Mouse (Mus musculus) forebrain, embryonic 15.5 days (tissue): Measurements from ENCODE around the gene Ubl4b. TPM values are rescaled to one million over a fixed set of nuclear protein-coding genes. Genes with fewer than 3 reads are reported as not detected.

ENCODE experiments used
- ATAC-seq: fragments of 200-750 bp; cut with Nextera tagmentation; replicated peaks from 2 replicates; pipeline ENCODE4 v1.8.0; 2017; ENCODE audit warnings: mild to moderate bottlenecking, moderate TSS enrichment, moderate library complexity
- H3K27ac ChIP-seq: fragments of 300-500 bp; sonication (generic); replicated peaks from 2 replicates; pipeline ENCODE4 v1.5.1; 2015; ENCODE audit warnings: mild to moderate bottlenecking, inconsistent platforms
- H3K27me3 ChIP-seq: fragments of 300-500 bp; sonication (generic); 2 replicates; pipeline ENCODE4 v1.6.1; 2015; ENCODE audit warnings: inconsistent platforms
- H3K36me3 ChIP-seq: fragments of 300-500 bp; sonication (generic); 2 replicates; pipeline ENCODE4 v1.6.1; 2015; ENCODE audit warnings: mild to moderate bottlenecking, inconsistent platforms
- H3K4me1 ChIP-seq: fragments of 300-500 bp; sonication (generic); 2 replicates; pipeline ENCODE4 v1.6.1; 2015; ENCODE audit warnings: inconsistent platforms
- H3K4me2 ChIP-seq: fragments of 300-500 bp; sonication (generic); replicated peaks from 2 replicates; pipeline ENCODE4 v1.6.1; 2015; ENCODE audit warnings: mild to moderate bottlenecking, inconsistent platforms
- H3K4me3 ChIP-seq: fragments of 300-500 bp; sonication (generic); 2 replicates; pipeline ENCODE4 v1.5.1; 2015; ENCODE audit warnings: mild to moderate bottlenecking, inconsistent platforms
- H3K9ac ChIP-seq: fragments of 300-500 bp; sonication (generic); replicated peaks from 2 replicates; pipeline ENCODE4 v1.6.1; 2015; ENCODE audit warnings: mild to moderate bottlenecking, inconsistent platforms
- H3K9me3 ChIP-seq: fragments of 300-500 bp; sonication (generic); 2 replicates; pipeline ENCODE4 v1.6.1; 2016; ENCODE audit warnings: inconsistent platforms
- WGBS: fragments of 180-500 bp; shearing (Covaris S2); methylation state at CpG from one replicate; pipeline ENCODE4 v1.1.7; 2015; ENCODE audit warnings: mixed read lengths; 5-methylcytosine and 5-hydroxymethylcytosine counted together
- polyA plus RNA-seq: library from polyadenylated mRNA; unstranded; fragments of >200 nt; fragmentation: Nextera tagmentation; extraction: Ambion mirVana; gene quantifications from 2 replicates; pipeline ENCODE4 v1.2.1, GENCODE M21; 2015

The Ubl4b gene
- polyA plus RNA-seq, 1 experiment from 2014 or later: not detected

DNA sequence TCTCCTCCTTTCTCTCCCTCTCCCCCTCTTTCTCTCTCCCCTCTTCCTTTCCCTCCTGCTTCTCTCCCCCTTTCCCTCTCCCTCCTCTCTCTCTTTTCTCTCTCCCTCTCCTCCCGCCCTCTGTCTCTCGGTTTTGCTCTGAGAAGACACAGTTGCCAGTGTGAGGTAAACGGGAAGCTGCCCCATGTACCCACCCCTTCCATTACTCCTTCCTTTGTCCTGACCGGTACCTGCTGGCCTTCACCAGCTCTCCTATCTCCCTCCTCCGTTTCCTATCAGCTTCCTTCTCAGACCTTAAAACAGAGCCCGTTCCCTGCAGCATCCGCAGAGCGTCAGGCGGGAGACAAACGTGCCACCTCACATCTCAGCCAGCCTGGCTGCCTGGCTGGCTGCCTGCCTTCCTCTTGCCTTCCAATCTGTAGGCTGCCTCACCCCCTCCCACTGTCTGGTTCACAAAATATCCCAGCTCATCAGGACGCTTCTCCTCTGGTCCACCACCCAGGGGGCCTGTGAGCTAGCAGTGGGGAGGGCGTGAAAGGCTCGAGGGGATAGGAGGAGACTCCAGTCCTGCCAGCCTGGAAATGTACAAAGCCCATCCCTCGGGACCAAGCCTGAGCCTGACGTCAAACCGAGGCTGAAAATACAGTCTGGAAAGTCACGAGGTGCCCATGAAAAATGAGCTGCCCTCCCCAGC is 17.9 kb downstream of the Ubl4b start:
- H3K4me1 ChIP-seq: peaks cover 24% of the 10 kb centered on the region
- ATAC-seq: peak; percentile 91
- H3K27me3 ChIP-seq: no peaks in the 10 kb centered on the region
- no peaks in the 10 kb centered on the region for H3K36me3 ChIP-seq
- no peaks in the 10 kb centered on the region for H3K9me3 ChIP-seq
- H3K4me2 ChIP-seq: peak overlapping the region; percentile 53
- H3K4me3 ChIP-seq: peak overlapping the region; percentile 30
- peak overlapping the region; percentile 54 for H3K9ac ChIP-seq
- 1% methylated on average over 17 of the region's 17 CpGs for WGBS
- H3K27ac ChIP-seq: peak overlapping the region; percentile 97

GRCm38 (mm10) chr3:107534951-107535350 is 19.9 kb downstream of the Ubl4b start:
- Histone ChIP-seq H3K4me1 (peaks cover 25% of the 10 kb centered on the region), H3K4me3 (no peak overlapping the region), H3K27ac (no peak overlapping the region), H3K27me3 (no peaks in the 10 kb centered on the region), H3K36me3 (no peaks in the 10 kb centered on the region), H3K9ac (no peak overlapping the region), H3K9me3 (no peaks in the 10 kb centered on the region), H3K4me2 (no peak overlapping the region)
- 86% methylated on average over 7 of the region's 7 CpGs for WGBS
- no peak for ATAC-seq

DNA sequence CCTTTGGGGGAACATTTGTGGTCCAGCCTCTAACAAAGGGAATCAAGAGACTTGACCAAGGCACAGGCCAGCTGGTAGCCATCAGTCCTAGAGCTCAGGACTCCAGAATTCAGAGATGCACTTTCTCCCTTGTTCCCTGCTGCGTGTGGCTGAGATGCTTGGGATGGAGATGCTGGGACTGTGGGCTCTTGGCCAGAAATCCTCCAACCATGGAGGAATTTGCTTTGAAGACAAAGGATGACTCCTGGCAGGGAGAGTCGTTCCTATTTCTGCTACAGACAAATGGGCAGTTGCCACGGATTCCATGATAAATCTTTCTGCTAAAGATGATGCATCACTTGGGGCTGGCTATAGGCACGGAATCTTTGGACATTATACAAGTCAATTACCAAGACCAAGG is 21.3 kb downstream of the Ubl4b start:
- H3K27ac ChIP-seq: no peak overlapping the region
- WGBS: 46% methylated on average over 4 of the region's 4 CpGs
- H3K36me3 ChIP-seq: no peaks in the 10 kb centered on the region
- H3K4me3 ChIP-seq: no peak overlapping the region
- H3K4me2 ChIP-seq: no peak overlapping the region
- H3K9me3 ChIP-seq: no peaks in the 10 kb centered on the region
- H3K9ac ChIP-seq: no peak overlapping the region
- peaks cover 38% of the 10 kb centered on the region for H3K4me1 ChIP-seq
- no peaks in the 10 kb centered on the region for H3K27me3 ChIP-seq
- ATAC-seq: no peak

GRCm38 (mm10) chr3:107530581-107530980 is 24.3 kb downstream of the Ubl4b start:
- no peak for ATAC-seq
- WGBS: 91% methylated on average over 5 of the region's 5 CpGs

DNA sequence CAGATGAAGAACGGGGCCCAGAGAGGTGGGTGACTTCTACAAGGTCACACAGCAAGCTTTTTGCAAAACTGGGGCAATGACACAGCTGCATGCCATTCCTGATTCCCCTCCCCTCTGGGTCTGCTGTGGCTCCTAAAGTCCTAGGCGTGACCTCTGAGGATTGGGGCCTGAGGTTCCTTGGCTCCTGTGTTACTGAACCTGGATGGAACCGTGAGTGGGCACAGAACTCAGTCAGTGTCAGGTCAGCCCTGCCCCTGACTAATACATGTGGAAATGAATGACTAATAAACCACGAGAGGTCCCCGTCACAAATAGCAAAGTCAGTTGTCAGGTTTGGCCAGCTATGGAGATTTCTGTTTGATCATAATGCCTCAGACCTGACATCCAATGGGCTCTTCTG is 25.7 kb downstream of the Ubl4b start:
- Histone ChIP-seq H3K9me3 (no peaks in the 10 kb centered on the region), H3K27ac (peak overlapping the region; percentile 92), H3K9ac (no peak overlapping the region), H3K27me3 (no peaks in the 10 kb centered on the region), H3K36me3 (no peaks in the 10 kb centered on the region), H3K4me2 (peak overlapping the region; percentile 30; the same call in 1 of the 2 replicates), H3K4me3 (no peak overlapping the region), H3K4me1 (peaks cover 25% of the 10 kb centered on the region)
- ATAC-seq: peak; percentile 23; the same call in 1 of the 2 replicates
- 75% methylated on average over 5 of the region's 5 CpGs for WGBS

More at GRCm38 (mm10) chr3:107530581-107530980, 24.3 kb downstream of the Ubl4b start:
- no peaks in the 10 kb centered on the region for H3K27me3 ChIP-seq
- H3K9ac ChIP-seq: no peak overlapping the region
- H3K9me3 ChIP-seq: no peaks in the 10 kb centered on the region
- H3K4me2 ChIP-seq: no peak overlapping the region
- no peaks in the 10 kb centered on the region for H3K36me3 ChIP-seq
- peak overlapping the region; percentile 92; the same call in 1 of the 2 replicates for H3K27ac ChIP-seq
- H3K4me3 ChIP-seq: no peak overlapping the region
- H3K4me1 ChIP-seq: peaks cover 25% of the 10 kb centered on the region

GRCm38 (mm10) chr3:107528401-107529118 is 26.3 kb downstream of the Ubl4b start:
- peak overlapping the region; percentile 30 for H3K4me2 ChIP-seq
- no peaks in the 10 kb centered on the region for H3K9me3 ChIP-seq
- peaks cover 25% of the 10 kb centered on the region for H3K4me1 ChIP-seq
- peak overlapping the region; percentile 92 for H3K27ac ChIP-seq
- no peaks in the 10 kb centered on the region for H3K27me3 ChIP-seq
- no peak overlapping the region for H3K9ac ChIP-seq
- peak overlapping the region; percentile 5; the same call in 1 of the 2 replicates for H3K4me3 ChIP-seq
- H3K36me3 ChIP-seq: no peaks in the 10 kb centered on the region
- 4% methylated on average over 9 of the region's 9 CpGs for WGBS
- peak; percentile 94 for ATAC-seq

- Histone ChIP-seq H3K4me1 (peaks cover 21% of the 10 kb centered on the region), H3K9ac (no peak overlapping the region), H3K36me3 (no peaks in the 10 kb centered on the region), H3K4me3 (no peak overlapping the region), H3K9me3 (no peaks in the 10 kb centered on the region), H3K27ac (no peak overlapping the region), H3K4me2 (no peak overlapping the region), H3K27me3 (no peaks in the 10 kb centered on the region)
- ATAC-seq: no peak
- WGBS: 48% methylated on average over 6 of the region's 6 CpGs
Observed at GRCm38 (mm10) chr3:107524547-107524946, 30.3 kb downstream of the Ubl4b start.

DNA sequence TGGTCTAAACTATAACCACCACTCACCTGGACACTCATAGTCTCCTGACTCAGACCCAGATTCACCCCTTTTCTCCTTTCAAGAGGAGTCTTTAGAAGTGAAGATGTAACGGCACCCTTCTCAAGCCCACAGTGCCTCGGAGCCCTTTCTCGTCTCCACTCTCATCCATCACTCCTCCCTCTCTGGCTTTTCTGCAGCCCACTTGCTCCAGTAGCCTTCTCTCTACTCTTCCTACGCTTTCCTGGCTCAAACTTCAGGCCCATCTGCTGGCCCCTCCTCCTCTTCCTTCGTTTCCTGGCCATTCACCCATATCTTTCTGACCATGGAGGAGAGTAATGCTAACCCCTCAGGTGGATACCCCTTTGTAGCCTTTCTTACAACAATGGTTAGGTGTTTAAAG is 33.9 kb downstream of the Ubl4b start:
- no peaks in the 10 kb centered on the region for H3K36me3 ChIP-seq
- H3K4me2 ChIP-seq: no peak overlapping the region
- H3K4me3 ChIP-seq: no peak overlapping the region
- no peaks in the 10 kb centered on the region for H3K9me3 ChIP-seq
- H3K27ac ChIP-seq: no peak overlapping the region
- 84% methylated on average over 5 of the region's 5 CpGs for WGBS
- peaks cover 18% of the 10 kb centered on the region for H3K4me1 ChIP-seq
- peaks cover 3% of the 10 kb centered on the region for H3K27me3 ChIP-seq
- ATAC-seq: no peak
- no peak overlapping the region for H3K9ac ChIP-seq

DNA sequence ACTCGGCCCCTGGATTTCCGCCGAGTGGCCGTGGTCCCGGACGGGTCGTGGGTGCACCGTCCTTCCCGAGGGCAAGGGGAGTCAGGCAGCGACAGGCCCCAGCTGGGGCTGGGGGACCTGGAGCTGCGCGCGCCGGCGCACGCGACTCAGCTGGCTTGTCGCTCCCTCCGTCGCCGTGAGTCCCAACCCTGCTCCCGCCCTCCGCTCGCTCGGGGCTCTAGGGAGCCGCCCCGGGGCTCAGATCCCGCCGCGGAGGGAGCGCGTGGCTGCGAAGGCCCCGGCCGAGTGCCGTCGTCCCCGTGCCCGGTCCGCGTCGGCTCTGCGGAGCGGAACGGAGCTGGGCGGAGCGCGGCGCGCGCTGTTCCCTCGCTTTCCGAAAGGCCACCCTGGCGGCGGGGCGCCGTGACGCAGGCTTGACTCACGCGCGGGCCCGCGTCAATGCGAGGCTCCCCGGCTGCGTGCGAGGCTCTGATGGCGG is 37.2 kb downstream of the Ubl4b start, which contains the start of gene Slc6a17:
Gene Slc6a17, minus strand, starts transcription at position 388 of the 478 bp plus-strand sequence.
- H3K4me3 ChIP-seq: peak within 1 kb of the TSS; percentile 78
- peak within 1 kb of the TSS; percentile 87 for H3K27ac ChIP-seq
- peak within 1 kb of the TSS; percentile 96 for H3K4me2 ChIP-seq
- peaks cover 3% of the 10 kb centered on the region for H3K27me3 ChIP-seq
- H3K4me1 ChIP-seq: peaks cover 24% of the 10 kb centered on the region
- peak; percentile 91 for ATAC-seq
- peak within 1 kb of the TSS; percentile 73 for H3K9ac ChIP-seq
- WGBS: under 1% methylated on average over 68 of the region's 68 CpGs
- no peaks in the 10 kb centered on the region for H3K9me3 ChIP-seq
- no peaks in the 10 kb centered on the region for H3K36me3 ChIP-seq

- peak overlapping the region; percentile 73 for H3K9ac ChIP-seq
- H3K4me3 ChIP-seq: peak overlapping the region; percentile 78
- no peaks in the 10 kb centered on the region for H3K36me3 ChIP-seq
- H3K9me3 ChIP-seq: no peaks in the 10 kb centered on the region
- H3K27ac ChIP-seq: peak overlapping the region; percentile 87
- H3K27me3 ChIP-seq: peaks cover 3% of the 10 kb centered on the region
- 5% methylated on average over 55 of the region's 55 CpGs for WGBS
- H3K4me2 ChIP-seq: peak overlapping the region; percentile 96
- peaks cover 24% of the 10 kb centered on the region for H3K4me1 ChIP-seq
- peak; percentile 85 for ATAC-seq
Observed at GRCm38 (mm10) chr3:107516776-107517630, 37.9 kb downstream of the Ubl4b start.

GRCm38 (mm10) chr3:107515989-107516388 is 38.9 kb downstream of the Ubl4b start:
- Histone ChIP-seq H3K27me3 (peaks cover 3% of the 10 kb centered on the region), H3K9me3 (no peaks in the 10 kb centered on the region), H3K4me3 (no peak overlapping the region), H3K4me1 (peaks cover 24% of the 10 kb centered on the region), H3K4me2 (peak overlapping the region; percentile 96; the same call in 1 of the 2 replicates), H3K27ac (no peak overlapping the region), H3K9ac (no peak overlapping the region), H3K36me3 (no peaks in the 10 kb centered on the region)
- ATAC-seq: no peak
- WGBS: 76% methylated on average over 4 of the region's 4 CpGs
